ENCODE assay signal across 8 mouse cellular contexts in genomic region chr4:128609276-128609924, GRCm38 (mm10). TPM values are rescaled to one million over a fixed set of nuclear protein-coding genes. Genes with fewer than 3 reads are reported as not detected.
DNase-seq lines count a peak whose midpoint lies in the region; ATAC-seq and TF ChIP-seq lines count a peak whose summit lies in the region.

No protein-coding gene starts in this region.

- no peaks in the 10 kb centered on the region for H3K27me3 ChIP-seq in heart, embryonic 14.5 days (ENCODE audit: control insufficient read depth, insufficient read depth, low read length)
- H3K27me3 ChIP-seq in hindbrain, embryonic 13.5 days = no peaks in the 10 kb centered on the region
- H3K27me3 ChIP-seq in lung, postnatal 0 days (replicated peaks; ENCODE audit: insufficient read depth, low read length) = no peaks in the 10 kb centered on the region

- peak; percentile 47 for ATAC-seq in heart, embryonic 14.5 days (ENCODE audit: insufficient number of reproducible peaks, insufficient read depth, low FRiP score, low read depth)
- no peak for ATAC-seq in hindbrain, embryonic 13.5 days (ENCODE audit: low FRiP score)
- ATAC-seq in lung, postnatal 0 days = peak; percentile 14; the same call in 1 of the 2 replicates

- peaks cover 4 to 5% of the 10 kb centered on the region in 2 experiments; a peak in 3 of 4 replicates for H3K4me1 ChIP-seq in heart, embryonic 14.5 days (ENCODE audit: control insufficient read depth in 2 of 2, insufficient read depth in 2 of 2, low read length in 2 of 2)
- peaks cover 7% of the 10 kb centered on the region for H3K4me1 ChIP-seq in bone marrow macrophage, adult 2 months (ENCODE audit: control insufficient read depth, insufficient read depth, low read length)
- H3K4me1 ChIP-seq in hindbrain, embryonic 13.5 days (replicated peaks) = peaks cover 26% of the 10 kb centered on the region
- no peaks in the 10 kb centered on the region; the same call in 1 of the 2 replicates for H3K4me1 ChIP-seq in lung, postnatal 0 days (ENCODE audit: insufficient read depth, low read depth, low read length)

- no peak for DNase-seq in heart, adult 11 months
- peak; percentile 32 for DNase-seq in lung, postnatal 0 days (ENCODE audit: low spot score)
- DNase-seq in ovary, postnatal 10 days (ENCODE audit: low spot score) = no peak
- DNase-seq in left cerebral cortex, adult 11 months (ENCODE audit: low spot score) = no peak
- no peak for DNase-seq in left cerebral cortex, postnatal 4 days

- peak overlapping the region; percentile 70 to 92 for H3K4me3 ChIP-seq in heart, embryonic 14.5 days (ENCODE audit: control insufficient read depth in 1 of 2, insufficient read depth in 1 of 2, low read depth in 1 of 2, low read length in 2 of 2)
- H3K4me3 ChIP-seq in bone marrow macrophage, adult 2 months (ENCODE audit: insufficient read depth, low read length) = peak overlapping the region; percentile 97
- H3K4me3 ChIP-seq in hindbrain, embryonic 13.5 days = peak overlapping the region; percentile 59
- H3K4me3 ChIP-seq in lung, postnatal 0 days (ENCODE audit: low read depth, low read length) = peak overlapping the region; percentile 55

- H3K4me2 ChIP-seq in heart, embryonic 14.5 days (ENCODE audit: low read length) = peak overlapping the region; percentile 80
- peak overlapping the region; percentile 71 for H3K4me2 ChIP-seq in hindbrain, embryonic 13.5 days
- peak overlapping the region; percentile 74 for H3K4me2 ChIP-seq in lung, postnatal 0 days (replicated peaks; ENCODE audit: low read depth, low read length)

- 9% methylated on average over 21 of the region's 27 CpGs for WGBS in heart, embryonic 14.5 days
- WGBS in hindbrain, embryonic 13.5 days = 9% methylated on average over 26 of the region's 27 CpGs
- WGBS in lung, postnatal 0 days = 4% methylated on average over 27 of the region's 27 CpGs

- no peak for TF ChIP-seq POLR2A in bone marrow macrophage, adult 2 months (IDR thresholded peaks at IDR 0.05; ENCODE audit: borderline replicate concordance, low read depth, low read length)

- no peak for TF ChIP-seq CTCF in bone marrow macrophage, adult 2 months (IDR thresholded peaks at IDR 0.05; ENCODE audit: low read depth, low read length)
- no peak for TF ChIP-seq CTCF in lung, postnatal 0 days (IDR thresholded peaks at IDR 0.05)

- no peaks in the 10 kb centered on the region for H3K36me3 ChIP-seq in heart, embryonic 14.5 days (ENCODE audit: control insufficient read depth, insufficient read depth, low read length)
- peaks cover 2% of the 10 kb centered on the region; the same call in 1 of the 2 replicates for H3K36me3 ChIP-seq in hindbrain, embryonic 13.5 days
- no peaks in the 10 kb centered on the region for H3K36me3 ChIP-seq in lung, postnatal 0 days (ENCODE audit: insufficient read depth, low read length)

- H3K27ac ChIP-seq in heart, embryonic 14.5 days (replicated peaks in 1 of 2; ENCODE audit: control insufficient read depth in 1 of 2, insufficient read depth in 1 of 2, low read depth in 2 of 2, low read length in 2 of 2) = peak overlapping the region; percentile 40 to 64; a peak in 1 of 4 replicates
- no peak overlapping the region for H3K27ac ChIP-seq in bone marrow macrophage, adult 2 months (ENCODE audit: insufficient read depth, low read depth, low read length)
- H3K27ac ChIP-seq in hindbrain, embryonic 13.5 days = peak overlapping the region; percentile 72
- no peak overlapping the region for H3K27ac ChIP-seq in lung, postnatal 0 days (ENCODE audit: low read length)

- H3K9ac ChIP-seq in heart, embryonic 14.5 days (ENCODE audit: low read length) = peak overlapping the region; percentile 72
- peak overlapping the region; percentile 77 for H3K9ac ChIP-seq in hindbrain, embryonic 13.5 days
- H3K9ac ChIP-seq in lung, postnatal 0 days (replicated peaks; ENCODE audit: low read depth) = 0 out of 2 replicates have a peak overlapping the region, but pooled peaks have one; percentile 12

- intact Hi-C loops in left cerebral cortex, postnatal 4 days (cut with DNase I) = no loop called here

- no peak for TF ChIP-seq EP300 in lung, postnatal 0 days (IDR thresholded peaks at IDR 0.05)

- H3K9me3 ChIP-seq in heart, embryonic 14.5 days (ENCODE audit: control insufficient read depth, low read length) = no peaks in the 10 kb centered on the region
- H3K9me3 ChIP-seq in hindbrain, embryonic 13.5 days = no peaks in the 10 kb centered on the region
- no peaks in the 10 kb centered on the region for H3K9me3 ChIP-seq in lung, postnatal 0 days (ENCODE audit: low read length)

RNA-seq across cellular contexts. Expression of gene Zscan20, which starts 0.5 kb away (rescaled TPM):
- 2.4 and 4.4 TPM in 2 replicates for polyA plus RNA-seq in heart, embryonic 14.5 days (2014; fragmentation: Nextera tagmentation; extraction: Ambion mirVana)
- polyA plus RNA-seq in bone marrow macrophage, adult 2 months (2012; ENCODE audit: insufficient read depth, insufficient read length, missing spikeins) = 2.5 and 2.6 TPM in 2 replicates
- 4.6 and 5.9 TPM in 2 replicates for polyA plus RNA-seq in hindbrain, embryonic 13.5 days (2015; fragmentation: Nextera tagmentation; extraction: Ambion mirVana)
- 1.1 and 1.5 TPM in 2 replicates for polyA plus RNA-seq in lung, postnatal 0 days (2015; fragmentation: Nextera tagmentation; extraction: Ambion mirVana)
- 1 to 10 TPM; 7.5 to 9.5 TPM for total RNA-seq in left cerebral cortex, postnatal 4 days (2021)

RNA-seq across cellular contexts. Expression of gene Tlr12, which starts 9.0 kb away (rescaled TPM):
- polyA plus RNA-seq in heart, embryonic 14.5 days (2014; fragmentation: Nextera tagmentation; extraction: Ambion mirVana) = not detected in 2 replicates
- not detected in 2 replicates for polyA plus RNA-seq in bone marrow macrophage, adult 2 months (2012; ENCODE audit: insufficient read depth, insufficient read length, missing spikeins)
- polyA plus RNA-seq in hindbrain, embryonic 13.5 days (2015; fragmentation: Nextera tagmentation; extraction: Ambion mirVana) = 1.3 and 1.4 TPM in 2 replicates
- polyA plus RNA-seq in lung, postnatal 0 days (2015; fragmentation: Nextera tagmentation; extraction: Ambion mirVana) = 2.2 and 3.0 TPM in 2 replicates
- 1 to 10 TPM; 1.2 to 1.4 TPM for total RNA-seq in left cerebral cortex, postnatal 4 days (2021)

RNA-seq across cellular contexts. Expression of gene Phc2, which starts 45.1 kb away (rescaled TPM):
- polyA plus RNA-seq in heart, embryonic 14.5 days (2014; fragmentation: Nextera tagmentation; extraction: Ambion mirVana) = 42.5 and 43.2 TPM in 2 replicates
- polyA plus RNA-seq in bone marrow macrophage, adult 2 months (2012; ENCODE audit: insufficient read depth, insufficient read length, missing spikeins) = 61.4 and 62.7 TPM in 2 replicates
- polyA plus RNA-seq in hindbrain, embryonic 13.5 days (2015; fragmentation: Nextera tagmentation; extraction: Ambion mirVana) = 31.3 and 35.8 TPM in 2 replicates
- polyA plus RNA-seq in lung, postnatal 0 days (2015; fragmentation: Nextera tagmentation; extraction: Ambion mirVana) = 53.6 and 56.3 TPM in 2 replicates
- 10 to 100 TPM; 90.7 to 95.1 TPM for total RNA-seq in left cerebral cortex, postnatal 4 days (2021)

Comparison
In these comparisons a context has a peak if more than half of its experiments do, and no peak if none do; other contexts are left out.
1. H3K27ac ChIP-seq: peak in heart, embryonic 14.5 days (2 of 2) and hindbrain, embryonic 13.5 days (single experiment); none in bone marrow macrophage, adult 2 months (single experiment) and lung, postnatal 0 days (single experiment).
2. H3K9ac ChIP-seq: peak in every context shown above with its lines; median percentile 77 in hindbrain, embryonic 13.5 days; 72 in heart, embryonic 14.5 days; 12 in lung, postnatal 0 days.
3. Peak in every context shown above with its lines, with median percentiles within 50 percentile points of each other: H3K4me2 ChIP-seq and H3K4me3 ChIP-seq.